Mouse (Mus musculus): ENCODE measurements around the gene Eri3. TPM values are rescaled to one million over a fixed set of nuclear protein-coding genes. Genes with fewer than 3 reads are reported as not detected.
A peak's percentile ranks its signal among the peaks of the same experiment; 100 is the strongest.

Eri3 gene
- total RNA-seq, 2 experiments from 2014 or later = 183 to 214 TPM

GRCm38 (mm10) chr4:117613153-117613773, 63.1 kb downstream of the Eri3 start:
- intact Hi-C loops (cut with DNase I) = no loop called here
- DNase-seq (ENCODE audit: low spot score in 2 of 2) = no peak

GRCm38 (mm10) chr4:117616600-117616999, 66.4 kb downstream of the Eri3 start:
- no peak for DNase-seq (ENCODE audit: low spot score in 2 of 2)
- intact Hi-C loops (cut with DNase I) = no loop called here

- no peak for DNase-seq (ENCODE audit: low spot score in 2 of 2)
- intact Hi-C loops (cut with DNase I) = no loop called here
These were observed 72.1 kb downstream of the Eri3 start for GRCm38 (mm10) chr4:117622270-117622669.

GRCm38 (mm10) chr4:117623025-117623424, 72.9 kb downstream of the Eri3 start:
- intact Hi-C loops (cut with DNase I) = no loop called here
- no peak for DNase-seq (ENCODE audit: low spot score in 2 of 2)

- DNase-seq (ENCODE audit: low spot score in 2 of 2) = no peak
- intact Hi-C loops (cut with DNase I) = no loop called here
These were observed 74.5 kb downstream of the Eri3 start for GRCm38 (mm10) chr4:117624660-117625059.

GRCm38 (mm10) chr4:117628464-117628863, 78.3 kb downstream of the Eri3 start:
- intact Hi-C loops (cut with DNase I) = no loop called here
- no peak for DNase-seq (ENCODE audit: low spot score in 2 of 2)

GRCm38 (mm10) chr4:117630053-117630670, 80.0 kb downstream of the Eri3 start:
- DNase-seq (ENCODE audit: low spot score in 2 of 2) = peak in 1 of 2 experiments; percentile 28

GRCm38 (mm10) chr4:117633527-117633926, 83.4 kb downstream of the Eri3 start:
- no peak for DNase-seq (ENCODE audit: low spot score in 2 of 2)
- intact Hi-C loops (cut with DNase I) = no loop called here

More at GRCm38 (mm10) chr4:117630053-117630670, 80.0 kb downstream of the Eri3 start:
- intact Hi-C loops (cut with DNase I) = loop anchor here (2.0 kb wide), 1 partner anchor 47 kb away; no protein-coding TSS in a partner anchor

GRCm38 (mm10) chr4:117634642-117635041, 84.5 kb downstream of the Eri3 start:
- intact Hi-C loops (cut with DNase I) = no loop called here
- no peak for DNase-seq (ENCODE audit: low spot score in 2 of 2)

- no peak for DNase-seq (ENCODE audit: low spot score in 2 of 2)
- intact Hi-C loops (cut with DNase I) = no loop called here
These were observed 86.0 kb downstream of the Eri3 start for GRCm38 (mm10) chr4:117636152-117636551.

- DNase-seq (ENCODE audit: low spot score in 2 of 2) = no peak
- intact Hi-C loops (cut with DNase I) = no loop called here
These were observed 86.9 kb downstream of the Eri3 start for GRCm38 (mm10) chr4:117636891-117637613.

GRCm38 (mm10) chr4:117640925-117641703, 90.9 kb downstream of the Eri3 start:
- no peak for DNase-seq (ENCODE audit: low spot score in 2 of 2)
- intact Hi-C loops (cut with DNase I) = no loop called here

- DNase-seq (ENCODE audit: low spot score in 2 of 2) = no peak
- intact Hi-C loops (cut with DNase I) = no loop called here
These were observed 91.6 kb downstream of the Eri3 start for GRCm38 (mm10) chr4:117641804-117642203.

- intact Hi-C loops (cut with DNase I) = no loop called here
- DNase-seq (ENCODE audit: low spot score in 2 of 2) = no peak
These were observed 94.9 kb downstream of the Eri3 start for GRCm38 (mm10) chr4:117645031-117645435.

GRCm38 (mm10) chr4:117645859-117646258, 95.7 kb downstream of the Eri3 start:
- DNase-seq (ENCODE audit: low spot score in 2 of 2) = no peak
- intact Hi-C loops (cut with DNase I) = no loop called here

GRCm38 (mm10) chr4:117646496-117646895, 96.3 kb downstream of the Eri3 start:
- DNase-seq (ENCODE audit: low spot score in 2 of 2) = no peak
- intact Hi-C loops (cut with DNase I) = no loop called here

GRCm38 (mm10) chr4:117646926-117647755, 97.0 kb downstream of the Eri3 start:
- intact Hi-C loops (cut with DNase I) = no loop called here
- no peak for DNase-seq (ENCODE audit: low spot score in 2 of 2)

- DNase-seq (ENCODE audit: low spot score in 2 of 2) = peak in 1 of 2 experiments; percentile 60
- intact Hi-C loops (cut with DNase I) = no loop called here
These were observed 101.5 kb downstream of the Eri3 start for GRCm38 (mm10) chr4:117651626-117652101.

- no peak for DNase-seq (ENCODE audit: low spot score in 2 of 2)
- intact Hi-C loops (cut with DNase I) = no loop called here
These were observed 102.6 kb downstream of the Eri3 start for GRCm38 (mm10) chr4:117652727-117653126.
